In the genomic region with DNA sequence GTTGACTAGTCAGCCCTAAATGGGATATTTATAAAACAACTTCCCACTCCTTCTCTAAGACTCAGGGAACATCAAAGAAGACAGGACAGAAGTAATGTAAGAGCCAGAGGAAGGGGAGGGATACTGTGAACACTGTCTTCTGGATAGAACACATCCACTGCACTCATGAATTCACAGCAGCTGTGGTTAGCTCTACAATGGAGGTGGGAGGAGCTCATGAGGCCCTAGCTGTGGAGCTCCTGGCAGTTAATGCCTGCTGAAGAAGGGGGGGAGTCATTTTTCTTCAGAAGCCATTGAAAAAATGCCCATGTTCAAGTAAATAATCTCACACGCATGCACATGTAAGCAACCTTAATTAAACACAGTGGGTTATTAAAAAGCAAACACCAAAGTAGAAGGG, we compare ENCODE assay signal across 18 mouse cellular contexts. TPM values are rescaled to one million over a fixed set of nuclear protein-coding genes. Genes with fewer than 3 reads are reported as not detected.
"Had no signal": no experiment of that assay in that cellular context is flagged by ENCODE, and none has a peak within 500 bp of the region (broad histone marks: within the 10 kb centered on the region; RNA-seq: fewer than 3 reads in every experiment).

No protein-coding gene starts in this region.

- H3K4me3 ChIP-seq: limb, embryonic 15.5 days; liver, embryonic 12.5 days; lung, embryonic 15.5 days; myocyte; neural tube, embryonic 15.5 days had no signal

- H3K27ac ChIP-seq: limb, embryonic 15.5 days; liver, embryonic 12.5 days; lung, embryonic 15.5 days; neural tube, embryonic 15.5 days had no signal

- H3K9ac ChIP-seq: limb, embryonic 15.5 days; liver, embryonic 12.5 days; lung, embryonic 15.5 days; neural tube, embryonic 15.5 days had no signal

- H3K4me1 ChIP-seq: limb, embryonic 15.5 days; liver, embryonic 12.5 days; lung, embryonic 15.5 days; neural tube, embryonic 15.5 days had no signal

- ATAC-seq: intestine, postnatal 0 days; liver, embryonic 12.5 days had no signal

- H3K27me3 ChIP-seq: limb, embryonic 15.5 days; liver, embryonic 12.5 days; lung, embryonic 15.5 days; neural tube, embryonic 15.5 days had no signal

- DNase-seq: kidney, adult 8-10 months; kidney, postnatal 25 days; midbrain, embryonic 14.5 days; right cerebral cortex, postnatal 14 days; thymus, postnatal 36 days had no signal

- H3K36me3 ChIP-seq: lung, embryonic 15.5 days; neural tube, embryonic 15.5 days had no signal

- H3K9me3 ChIP-seq: limb, embryonic 15.5 days; liver, embryonic 12.5 days; lung, embryonic 15.5 days; neural tube, embryonic 15.5 days had no signal

- H3K4me2 ChIP-seq: limb, embryonic 15.5 days; liver, embryonic 12.5 days; lung, embryonic 15.5 days; neural tube, embryonic 15.5 days had no signal

RNA-seq across cellular contexts. Expression of gene Gm28047, which starts 47.9 kb away (rescaled TPM):
- total RNA-seq: left cerebral cortex, adult 18-20 months; megakaryocyte-erythroid progenitor cell, adult 5-6 weeks had no signal
- polyA plus RNA-seq: intestine, postnatal 0 days; limb, embryonic 11.5 days; limb, embryonic 15.5 days; liver, embryonic 12.5 days; liver, embryonic 16.5 days; lung, embryonic 15.5 days; midbrain, embryonic 14.5 days; myocyte; neural tube, embryonic 11.5 days; neural tube, embryonic 15.5 days; stomach, embryonic 16.5 days; thymus, postnatal 0 days had no signal
